Mouse (Mus musculus): ENCODE results near the gene Rad17. TPM values are rescaled to one million over a fixed set of nuclear protein-coding genes. Genes with fewer than 3 reads are reported as not detected.

Gene Rad17
- polyA plus RNA-seq, 1 experiment from 2014 or later: 22.4 TPM

- ATAC-seq (ENCODE audit: low read depth): no peak
- H3K9ac ChIP-seq (ENCODE audit: low read depth, low read length): no peak overlapping the region
Observed at GRCm38 (mm10) chr13:100594838-100595551, 55.9 kb downstream of the Rad17 start.

DNA sequence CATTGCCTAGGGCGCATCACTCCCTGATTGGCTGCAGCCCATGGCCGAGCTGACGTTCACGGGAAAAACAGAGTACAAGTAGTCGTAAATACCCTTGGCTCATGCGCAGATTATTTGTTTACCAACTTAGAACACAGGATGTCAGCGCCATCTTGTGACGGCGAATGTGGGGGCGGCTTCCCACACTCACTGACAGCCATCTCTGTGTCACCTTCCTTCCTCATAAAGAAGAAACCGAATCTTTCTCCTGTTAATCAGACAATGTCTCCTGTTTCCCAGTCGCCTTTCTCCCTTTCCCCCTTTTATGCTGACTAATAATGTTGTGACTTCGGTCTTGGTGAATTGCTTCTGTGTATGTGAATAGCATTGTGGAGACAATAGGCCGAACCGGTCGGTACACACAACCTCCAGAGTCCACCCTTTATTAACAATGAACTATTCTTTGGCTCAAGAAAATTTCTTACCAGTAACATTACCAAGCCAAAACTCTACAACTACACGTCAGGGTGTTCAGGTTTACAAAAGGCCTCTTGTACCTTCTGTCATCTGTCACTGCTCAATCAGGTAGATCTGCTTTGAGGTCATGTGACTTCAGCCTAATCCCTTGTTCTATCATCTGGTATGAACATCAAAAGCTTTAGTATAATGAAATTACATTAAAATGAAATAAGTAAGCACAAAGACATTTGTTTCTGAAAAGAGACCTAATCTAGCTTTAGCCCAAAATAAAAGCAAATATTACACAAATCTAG lies 56.6 kb downstream of the Rad17 start:
- DNase-seq (ENCODE audit: low spot score): peak; percentile 39
- ATAC-seq (ENCODE audit: low read depth): peak; percentile 44; the same call in 1 of the 2 replicates
- WGBS: 72% methylated on average over 11 of the region's 17 CpGs

More at GRCm38 (mm10) chr13:100594838-100595551, 55.9 kb downstream of the Rad17 start:
- Histone ChIP-seq H3K9me3 (ENCODE audit: control insufficient read depth, low read length) (no peaks in the 10 kb centered on the region), H3K4me3 (ENCODE audit: low read depth, low read length) (no peak overlapping the region), H3K36me3 (ENCODE audit: control insufficient read depth, insufficient read depth, low read length) (no peaks in the 10 kb centered on the region), H3K4me2 (ENCODE audit: low read depth, low read length) (no peak overlapping the region), H3K4me1 (ENCODE audit: control insufficient read depth, insufficient read depth, low read length) (no peaks in the 10 kb centered on the region), H3K27ac (replicated peaks; ENCODE audit: low read depth, low read length) (no peak overlapping the region), H3K27me3 (replicated peaks; ENCODE audit: control insufficient read depth, insufficient read depth, low read length) (no peaks in the 10 kb centered on the region)
- 66% methylated on average over 5 of the region's 5 CpGs for WGBS
- no peak for DNase-seq (ENCODE audit: low spot score)

DNA sequence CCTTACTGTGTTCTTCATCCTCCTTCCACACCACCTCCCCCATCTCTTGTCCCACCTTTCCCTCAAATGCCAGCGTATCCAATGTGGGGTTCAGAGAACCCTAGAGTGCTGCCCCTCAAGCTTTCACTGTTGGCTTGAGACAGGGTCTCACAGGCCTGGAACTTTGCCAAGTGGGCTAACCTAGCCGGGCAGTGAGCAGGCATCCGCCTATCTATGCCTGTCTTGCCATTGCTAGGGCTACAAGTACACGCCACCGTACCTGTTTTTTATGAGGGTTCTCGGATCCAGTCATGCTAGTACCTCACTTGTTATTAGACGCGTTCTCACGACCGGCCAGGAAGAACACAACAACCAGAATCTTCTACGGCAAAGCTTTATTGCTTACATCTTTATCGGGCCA lies 62.2 kb downstream of the Rad17 start:
- ATAC-seq (ENCODE audit: low read depth) (no peak), DNase-seq (ENCODE audit: low spot score) (no peak)
- Histone ChIP-seq H3K27ac (replicated peaks; ENCODE audit: low read depth, low read length) (no peak overlapping the region), H3K27me3 (replicated peaks; ENCODE audit: control insufficient read depth, insufficient read depth, low read length) (no peaks in the 10 kb centered on the region), H3K9me3 (ENCODE audit: control insufficient read depth, low read length) (no peaks in the 10 kb centered on the region), H3K4me3 (ENCODE audit: low read depth, low read length) (no peak overlapping the region), H3K36me3 (ENCODE audit: control insufficient read depth, insufficient read depth, low read length) (no peaks in the 10 kb centered on the region), H3K4me1 (ENCODE audit: control insufficient read depth, insufficient read depth, low read length) (no peaks in the 10 kb centered on the region), H3K4me2 (ENCODE audit: low read depth, low read length) (no peak overlapping the region), H3K9ac (ENCODE audit: low read depth, low read length) (no peak overlapping the region)
- 81% methylated on average over 11 of the region's 12 CpGs for WGBS

More for the DNA sequence above, 56.6 kb downstream of the Rad17 start:
- Histone ChIP-seq H3K27ac (replicated peaks; ENCODE audit: low read depth, low read length) (no peak overlapping the region; the same call in 1 of the 2 replicates), H3K9me3 (ENCODE audit: control insufficient read depth, low read length) (no peaks in the 10 kb centered on the region), H3K4me2 (ENCODE audit: low read depth, low read length) (0 out of 2 replicates have a peak overlapping the region, but pooled peaks have one; percentile 3), H3K27me3 (replicated peaks; ENCODE audit: control insufficient read depth, insufficient read depth, low read length) (no peaks in the 10 kb centered on the region), H3K9ac (ENCODE audit: low read depth, low read length) (no peak overlapping the region), H3K36me3 (ENCODE audit: control insufficient read depth, insufficient read depth, low read length) (no peaks in the 10 kb centered on the region), H3K4me1 (ENCODE audit: control insufficient read depth, insufficient read depth, low read length) (no peaks in the 10 kb centered on the region), H3K4me3 (ENCODE audit: low read depth, low read length) (no peak overlapping the region)

- Histone ChIP-seq H3K4me1 (ENCODE audit: control insufficient read depth, insufficient read depth, low read length) (no peaks in the 10 kb centered on the region), H3K27me3 (replicated peaks; ENCODE audit: control insufficient read depth, insufficient read depth, low read length) (no peaks in the 10 kb centered on the region), H3K9me3 (ENCODE audit: control insufficient read depth, low read length) (no peaks in the 10 kb centered on the region), H3K4me3 (ENCODE audit: low read depth, low read length) (no peak overlapping the region), H3K27ac (replicated peaks; ENCODE audit: low read depth, low read length) (no peak overlapping the region), H3K36me3 (ENCODE audit: control insufficient read depth, insufficient read depth, low read length) (no peaks in the 10 kb centered on the region), H3K9ac (ENCODE audit: low read depth, low read length) (no peak overlapping the region), H3K4me2 (ENCODE audit: low read depth, low read length) (no peak overlapping the region)
- WGBS: 37% methylated on average over 6 of the region's 6 CpGs
- DNase-seq (ENCODE audit: low spot score): no peak
- no peak for ATAC-seq (ENCODE audit: low read depth)
Observed at GRCm38 (mm10) chr13:100582144-100582543, 68.7 kb downstream of the Rad17 start.

GRCm38 (mm10) chr13:100581701-100582100 lies 69.2 kb downstream of the Rad17 start:
- Histone ChIP-seq H3K36me3 (ENCODE audit: control insufficient read depth, insufficient read depth, low read length) (no peaks in the 10 kb centered on the region), H3K27me3 (replicated peaks; ENCODE audit: control insufficient read depth, insufficient read depth, low read length) (no peaks in the 10 kb centered on the region), H3K4me2 (ENCODE audit: low read depth, low read length) (no peak overlapping the region), H3K4me3 (ENCODE audit: low read depth, low read length) (no peak overlapping the region), H3K9me3 (ENCODE audit: control insufficient read depth, low read length) (no peaks in the 10 kb centered on the region), H3K9ac (ENCODE audit: low read depth, low read length) (no peak overlapping the region), H3K4me1 (ENCODE audit: control insufficient read depth, insufficient read depth, low read length) (no peaks in the 10 kb centered on the region), H3K27ac (replicated peaks; ENCODE audit: low read depth, low read length) (no peak overlapping the region)
- 10% methylated on average over 3 of the region's 3 CpGs for WGBS
- no peak for ATAC-seq (ENCODE audit: low read depth)
- no peak for DNase-seq (ENCODE audit: low spot score)

GRCm38 (mm10) chr13:100579951-100580350 lies 70.9 kb downstream of the Rad17 start:
- H3K4me1 ChIP-seq (ENCODE audit: control insufficient read depth, insufficient read depth, low read length): no peaks in the 10 kb centered on the region
- no peak for ATAC-seq (ENCODE audit: low read depth)
- no peak overlapping the region for H3K4me3 ChIP-seq (ENCODE audit: low read depth, low read length)
- no peaks in the 10 kb centered on the region for H3K27me3 ChIP-seq (replicated peaks; ENCODE audit: control insufficient read depth, insufficient read depth, low read length)
- H3K4me2 ChIP-seq (ENCODE audit: low read depth, low read length): no peak overlapping the region
- no peak overlapping the region for H3K9ac ChIP-seq (ENCODE audit: low read depth, low read length)
- H3K9me3 ChIP-seq (ENCODE audit: control insufficient read depth, low read length): no peaks in the 10 kb centered on the region
- H3K27ac ChIP-seq (replicated peaks; ENCODE audit: low read depth, low read length): no peak overlapping the region
- H3K36me3 ChIP-seq (ENCODE audit: control insufficient read depth, insufficient read depth, low read length): no peaks in the 10 kb centered on the region
- DNase-seq (ENCODE audit: low spot score): no peak

DNA sequence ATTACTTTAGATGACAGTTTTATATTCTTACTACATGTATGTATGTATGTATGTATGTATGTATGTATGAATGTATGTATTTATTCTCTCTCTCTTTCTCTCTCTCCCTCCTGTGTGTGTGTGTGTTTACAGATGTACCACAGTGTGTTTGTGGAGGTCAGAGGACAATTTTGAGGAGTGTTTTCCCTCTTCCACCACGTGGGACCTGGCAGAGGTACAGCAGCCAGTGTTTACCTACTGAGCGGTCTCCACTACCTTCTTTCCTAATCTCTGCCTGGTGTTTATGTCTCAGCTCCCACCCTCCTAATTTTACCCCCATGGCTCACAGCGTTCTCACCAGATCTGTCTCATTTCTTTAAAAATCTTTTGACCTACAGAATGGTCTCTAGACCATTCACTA lies 71.6 kb downstream of the Rad17 start:
- Histone ChIP-seq H3K4me2 (ENCODE audit: low read depth, low read length) (no peak overlapping the region), H3K9ac (ENCODE audit: low read depth, low read length) (no peak overlapping the region), H3K4me3 (ENCODE audit: low read depth, low read length) (no peak overlapping the region), H3K27me3 (replicated peaks; ENCODE audit: control insufficient read depth, insufficient read depth, low read length) (no peaks in the 10 kb centered on the region), H3K4me1 (ENCODE audit: control insufficient read depth, insufficient read depth, low read length) (no peaks in the 10 kb centered on the region), H3K9me3 (ENCODE audit: control insufficient read depth, low read length) (no peaks in the 10 kb centered on the region), H3K27ac (replicated peaks; ENCODE audit: low read depth, low read length) (no peak overlapping the region), H3K36me3 (ENCODE audit: control insufficient read depth, insufficient read depth, low read length) (no peaks in the 10 kb centered on the region)
- DNase-seq (ENCODE audit: low spot score): no peak
- no peak for ATAC-seq (ENCODE audit: low read depth)
- 57% methylated on average over 3 of the region's 3 CpGs for WGBS

DNA sequence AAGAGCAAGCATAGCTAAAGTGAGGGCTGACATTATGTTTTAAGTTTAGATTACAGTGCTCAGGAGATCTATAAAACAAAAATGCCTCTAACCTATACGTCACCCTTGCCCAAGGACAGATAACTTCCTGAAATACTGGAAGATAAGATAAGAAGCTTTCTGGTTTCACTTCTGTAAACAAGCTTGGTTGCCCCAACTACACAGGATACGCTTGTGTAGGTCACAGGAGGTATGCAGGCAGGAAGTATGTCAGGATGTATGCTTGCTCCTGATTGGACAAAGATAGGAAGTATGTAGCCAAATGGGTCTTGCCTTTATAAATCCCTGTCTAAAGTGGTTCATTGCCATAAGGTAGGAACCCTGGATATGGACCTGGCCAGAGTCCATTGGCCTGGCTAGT lies 74.9 kb downstream of the Rad17 start:
- 74% methylated on average over 2 of the region's 2 CpGs for WGBS
- H3K4me2 ChIP-seq (ENCODE audit: low read depth, low read length): no peak overlapping the region
- no peaks in the 10 kb centered on the region for H3K27me3 ChIP-seq (replicated peaks; ENCODE audit: control insufficient read depth, insufficient read depth, low read length)
- no peak overlapping the region for H3K4me3 ChIP-seq (ENCODE audit: low read depth, low read length)
- H3K36me3 ChIP-seq (ENCODE audit: control insufficient read depth, insufficient read depth, low read length): no peaks in the 10 kb centered on the region
- H3K4me1 ChIP-seq (ENCODE audit: control insufficient read depth, insufficient read depth, low read length): no peaks in the 10 kb centered on the region
- H3K27ac ChIP-seq (replicated peaks; ENCODE audit: low read depth, low read length): no peak overlapping the region
- no peak overlapping the region for H3K9ac ChIP-seq (ENCODE audit: low read depth, low read length)
- ATAC-seq (ENCODE audit: low read depth) (no peak), DNase-seq (ENCODE audit: low spot score) (no peak)
- no peaks in the 10 kb centered on the region for H3K9me3 ChIP-seq (ENCODE audit: control insufficient read depth, low read length)
